Mouse (Mus musculus) heart, adult 2 months (tissue): ENCODE measurements around the gene Trim2.

Experiments
- CTCF ChIP-seq: fragments of 200-600 bp; IDR thresholded peaks from 2 replicates; pipeline ENCODE4 v1.8.1; 2022; ENCODE audit warnings: antibody characterized with exemption, mild to moderate bottlenecking, moderate library complexity
- POLR2A ChIP-seq: fragments of 200-500 bp; IDR thresholded peaks from 2 replicates; pipeline ENCODE4 v1.6.1; 2011; ENCODE audit warnings: mild to moderate bottlenecking, low read depth, low read length, control low read depth; ENCODE audit not compliant: insufficient read depth

DNA sequence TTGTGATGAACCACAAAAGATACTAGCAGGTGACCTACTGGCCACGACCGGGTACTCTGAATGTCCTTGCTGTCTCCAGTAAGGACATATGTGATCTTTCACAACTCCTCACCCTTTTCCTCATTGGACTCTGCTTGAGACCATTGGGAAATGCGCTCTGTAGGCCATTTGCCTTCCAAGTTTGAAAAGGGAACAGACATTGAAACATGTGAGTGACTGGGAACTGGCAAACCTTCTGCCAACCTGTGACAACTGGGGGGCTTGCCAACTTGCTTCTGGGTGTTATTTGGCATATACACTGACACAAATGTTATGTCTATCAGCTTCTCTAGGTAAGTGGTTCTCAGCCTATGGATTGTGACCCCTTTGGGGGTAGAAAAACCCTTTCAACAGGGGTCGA, 64.2 kb downstream of the Trim2 start:
- TF ChIP-seq POLR2A (no peak), CTCF (no peak)
